Mouse (Mus musculus) forebrain, embryonic 12.5 days (tissue): ENCODE data around the gene Zfp575. TPM values are rescaled to one million over a fixed set of nuclear protein-coding genes. Genes with fewer than 3 reads are reported as not detected.

Experiments used
- polyA plus RNA-seq: library from polyadenylated mRNA; unstranded; fragments of >200 nt; fragmentation: Nextera tagmentation; extraction: Ambion mirVana; gene quantifications from 2 replicates; pipeline ENCODE4 v1.2.1, GENCODE M21; 2016

The Zfp575 gene
- polyA plus RNA-seq, 1 experiment from 2014 or later: 3.5 TPM

Other genes starting within 250 kb of the Zfp575 start
- gene Lypd5, start 238.4 kb downstream of the Zfp575 start, polyA plus RNA-seq: not detected in 2 replicates
- gene Kcnn4, start 217.4 kb downstream of the Zfp575 start, polyA plus RNA-seq: 1.1 and 1.4 TPM in 2 replicates
- 25.6 and 29.1 TPM in 2 replicates for gene Smg9, start 188.0 kb downstream of the Zfp575 start, polyA plus RNA-seq
- gene Irgc1, start 135.3 kb downstream of the Zfp575 start, polyA plus RNA-seq: not detected in 2 replicates
- gene Plaur, start 125.2 kb downstream of the Zfp575 start, polyA plus RNA-seq: 1.0 and 1.2 TPM in 2 replicates
- gene Cadm4, start 105.6 kb downstream of the Zfp575 start, polyA plus RNA-seq: 32.1 and 38.3 TPM in 2 replicates
- gene Zfp428, start 80.6 kb downstream of the Zfp575 start, polyA plus RNA-seq: 170 and 182 TPM in 2 replicates
- gene AC161166.1, start 75.2 kb downstream of the Zfp575 start, polyA plus RNA-seq: 1.6 and 1.7 TPM in 2 replicates
- gene Irgq, start 57.0 kb downstream of the Zfp575 start, polyA plus RNA-seq: 24.7 and 25.2 TPM in 2 replicates
- gene Pinlyp, start 41.5 kb downstream of the Zfp575 start, polyA plus RNA-seq: not detected in 2 replicates
- gene Xrcc1, start 41.4 kb downstream of the Zfp575 start, polyA plus RNA-seq: 105 and 107 TPM in 2 replicates
- gene Ethe1, start 98 bp downstream of the Zfp575 start, polyA plus RNA-seq: 15.3 and 15.7 TPM in 2 replicates
- not detected in 2 replicates for gene Phldb3, start 23.1 kb upstream of the Zfp575 start, polyA plus RNA-seq
- gene Lypd3, start 48.9 kb upstream of the Zfp575 start, polyA plus RNA-seq: 0.42 and 0.56 TPM in 2 replicates
- not detected in 2 replicates for gene Tex101, start 89.0 kb upstream of the Zfp575 start, polyA plus RNA-seq
- not detected in 2 replicates for gene BC049730, start 121.6 kb upstream of the Zfp575 start, polyA plus RNA-seq
- gene Gm4763, start 139.3 kb upstream of the Zfp575 start, polyA plus RNA-seq: not detected in 2 replicates
- 0.20 TPM in 1 of 2 replicates, not detected in the other for gene Cd177, start 172.7 kb upstream of the Zfp575 start, polyA plus RNA-seq
- gene Ceacam10, start 189.6 kb upstream of the Zfp575 start, polyA plus RNA-seq: 0.36 TPM in 1 of 2 replicates, not detected in the other